Mouse (Mus musculus) fibroblast of lung, adult 2 months (primary cell): Measurements from ENCODE around the gene Rad51b.

Source experiments
- DNase-seq: peaks from one replicate; pipeline ENCODE4 v3.0.0-alpha.2; 2011; ENCODE audit warnings: low read depth

Gene Rad51b

GRCm38 (mm10) chr12:79613846-79614582 lies 316.9 kb downstream of the Rad51b start:
- no peak for DNase-seq

GRCm38 (mm10) chr12:79614583-79614953 lies 317.5 kb downstream of the Rad51b start:
- no peak for DNase-seq

GRCm38 (mm10) chr12:79615717-79616316 lies 318.7 kb downstream of the Rad51b start:
- no peak for DNase-seq

- no peak for DNase-seq
Measured at GRCm38 (mm10) chr12:79619009-79619408, 321.9 kb downstream of the Rad51b start.

GRCm38 (mm10) chr12:79620693-79621092 lies 323.6 kb downstream of the Rad51b start:
- no peak for DNase-seq

- DNase-seq: no peak
Measured at GRCm38 (mm10) chr12:79623308-79623707, 326.2 kb downstream of the Rad51b start.

GRCm38 (mm10) chr12:79625699-79626554 lies 328.8 kb downstream of the Rad51b start:
- no peak for DNase-seq

- no peak for DNase-seq
Measured at GRCm38 (mm10) chr12:79626555-79627080, 329.5 kb downstream of the Rad51b start.

- DNase-seq: no peak
Measured at GRCm38 (mm10) chr12:79627351-79628120, 330.5 kb downstream of the Rad51b start.

GRCm38 (mm10) chr12:79628121-79628774 lies 331.2 kb downstream of the Rad51b start:
- no peak for DNase-seq

- no peak for DNase-seq
Measured at GRCm38 (mm10) chr12:79629945-79630850, 333.1 kb downstream of the Rad51b start.

- DNase-seq: no peak
Measured at GRCm38 (mm10) chr12:79633458-79634106, 336.5 kb downstream of the Rad51b start.

- DNase-seq: peak; percentile 46
Measured at GRCm38 (mm10) chr12:79641570-79642285, 344.6 kb downstream of the Rad51b start.

- DNase-seq: no peak
Measured at GRCm38 (mm10) chr12:79642715-79643114, 345.6 kb downstream of the Rad51b start.

- no peak for DNase-seq
Measured at GRCm38 (mm10) chr12:79645656-79646055, 348.6 kb downstream of the Rad51b start.

- DNase-seq: no peak
Measured at GRCm38 (mm10) chr12:79646646-79647164, 349.6 kb downstream of the Rad51b start.

GRCm38 (mm10) chr12:79647382-79647781 lies 350.3 kb downstream of the Rad51b start:
- no peak for DNase-seq

- no peak for DNase-seq
Measured at GRCm38 (mm10) chr12:79647976-79648375, 350.9 kb downstream of the Rad51b start.
